Mouse (Mus musculus) thymus, adult 2 months (tissue): Measurements from ENCODE around the gene Map7d1.

Experiments used
- CTCF ChIP-seq: fragments of 200-500 bp; IDR thresholded peaks from 2 replicates; pipeline ENCODE4 v1.5.1; 2012; ENCODE audit warnings: mild to moderate bottlenecking, control low read depth, low read length, moderate library complexity, borderline replicate concordance; ENCODE audit not compliant: control insufficient read depth, poor library complexity, insufficient read depth; ENCODE audit errors: extremely low read depth
- POLR2A ChIP-seq: fragments of 200-500 bp; IDR thresholded peaks from 2 replicates; pipeline ENCODE4 v1.6.1; 2012; ENCODE audit warnings: mild to moderate bottlenecking, low read length, control low read depth, moderate library complexity; ENCODE audit not compliant: control insufficient read depth, poor library complexity, insufficient read depth; ENCODE audit errors: extremely low read depth

- TF ChIP-seq POLR2A: no peak
- TF ChIP-seq CTCF: no peak
Measured at GRCm38 (mm10) chr4:126248261-126248868, 7.8 kb downstream of the Map7d1 start.
